In the genomic region with DNA sequence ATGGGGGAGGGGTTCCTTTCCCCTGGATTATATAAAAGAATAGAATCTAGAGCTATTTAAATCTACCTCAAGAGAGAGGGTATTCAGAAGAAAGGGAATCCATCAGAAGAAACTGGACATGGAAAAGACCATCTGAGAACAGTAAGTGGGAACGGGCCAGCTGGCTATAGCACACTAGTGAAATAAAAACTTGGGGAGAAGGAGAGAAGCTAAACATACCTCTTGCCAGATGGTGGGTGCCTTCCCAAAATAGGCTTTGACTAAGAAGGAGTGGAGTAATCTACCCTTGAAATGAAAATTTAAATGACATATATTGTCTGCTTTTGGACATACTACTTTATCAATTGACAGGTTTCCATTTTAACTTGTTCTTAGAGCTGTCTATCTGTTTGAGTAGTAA, we compare ENCODE assay signal across 15 mouse cellular contexts.
"Had no signal": no experiment of that assay in that cellular context is flagged by ENCODE, and none has a peak within 500 bp of the region (broad histone marks: within the 10 kb centered on the region; RNA-seq: fewer than 3 reads in every experiment).

No protein-coding gene starts in this region.

- H3K4me1 ChIP-seq: intestine, embryonic 15.5 days; limb, embryonic 10.5 days; liver, embryonic 15.5 days; megakaryocyte, embryonic 14.5 days; midbrain, embryonic 15.5 days; neural tube, embryonic 13.5 days had no signal

- H3K36me3 ChIP-seq: intestine, embryonic 15.5 days; limb, embryonic 10.5 days; liver, embryonic 15.5 days; midbrain, embryonic 15.5 days; neural tube, embryonic 13.5 days had no signal

- DNase-seq: kidney, adult 18-20 months; kidney, postnatal 10 days; kidney, postnatal 4 days; lung, adult 2 months; retina, postnatal 1 day; thymus, postnatal 4 days had no signal

- H3K9me3 ChIP-seq: intestine, embryonic 15.5 days; limb, embryonic 10.5 days; liver, embryonic 15.5 days; megakaryocyte, embryonic 14.5 days; midbrain, embryonic 15.5 days; neural tube, embryonic 13.5 days had no signal

- H3K27me3 ChIP-seq: intestine, embryonic 15.5 days; liver, embryonic 15.5 days; megakaryocyte, embryonic 14.5 days; midbrain, embryonic 15.5 days; neural tube, embryonic 13.5 days had no signal

- H3K27ac ChIP-seq: intestine, embryonic 15.5 days; layer of hippocampus, adult 2 months; left cerebral cortex, adult 2 months; limb, embryonic 10.5 days; liver, embryonic 15.5 days; macrophage; midbrain, embryonic 15.5 days; neural tube, embryonic 13.5 days had no signal

- H3K4me3 ChIP-seq: intestine, embryonic 15.5 days; layer of hippocampus, adult 2 months; left cerebral cortex, adult 2 months; limb, embryonic 10.5 days; liver, embryonic 15.5 days; megakaryocyte, embryonic 14.5 days; midbrain, embryonic 15.5 days; neural tube, embryonic 13.5 days had no signal
